Mouse (Mus musculus) bone marrow macrophage, adult 2 months (primary cell): ENCODE measurements at regions not wholly inside any gene's neighbourhood (a gene's known extent, or its start where the extent isn't known, plus 50 kb on each side); places are given as distances from the start of the nearest gene placed in this dataset.

Experiments
- CTCF ChIP-seq: IDR thresholded peaks from 2 replicates; pipeline ENCODE4 v1.5.1; 2012; ENCODE audit warnings: low read depth, mild to moderate bottlenecking, low read length, moderate library complexity
- POLR2A ChIP-seq: IDR thresholded peaks from 2 replicates; pipeline ENCODE4 v1.6.1; 2012; ENCODE audit warnings: mild to moderate bottlenecking, low read depth, low read length, borderline replicate concordance

- TF ChIP-seq CTCF (no peak), POLR2A (no peak)
Observed at GRCm38 (mm10) chr15:61805379-61805778, 882.6 kb upstream of the A1bg start.
